Mouse (Mus musculus): ENCODE results near the gene Erap1. TPM values are rescaled to one million over a fixed set of nuclear protein-coding genes. Genes with fewer than 3 reads are reported as not detected.

Gene Erap1
- polyA plus RNA-seq, 1 experiment from 2014 or later: 34.2 TPM

- Histone ChIP-seq H3K9ac (replicated peaks) (no peak overlapping the region), H3K27me3 (ENCODE audit: insufficient read depth, low read length) (no peaks in the 10 kb centered on the region), H3K4me3 (ENCODE audit: low read depth, low read length) (no peak overlapping the region), H3K27ac (ENCODE audit: low read depth) (no peak overlapping the region), H3K36me3 (replicated peaks; ENCODE audit: insufficient read depth, low read length) (peaks cover 11% of the 10 kb centered on the region), H3K4me1 (ENCODE audit: insufficient read depth) (no peaks in the 10 kb centered on the region), H3K9me3 (ENCODE audit: low read length) (no peaks in the 10 kb centered on the region), H3K4me2 (ENCODE audit: low read depth, low read length) (no peak overlapping the region)
- TF ChIP-seq EP300 (IDR thresholded peaks at IDR 0.05; ENCODE audit: low read depth): no peak
- TF ChIP-seq CTCF (IDR thresholded peaks at IDR 0.05; ENCODE audit: low read depth): no peak
- WGBS (ENCODE audit: insufficient replicate concordance): 71% methylated on average over 2 of the region's 2 CpGs
- DNase-seq (no peak), ATAC-seq (no peak)
These were observed 79.6 kb downstream of the Erap1 start for GRCm38 (mm10) chr13:74719002-74719401.

GRCm38 (mm10) chr13:74733726-74734125, 94.4 kb downstream of the Erap1 start:
- H3K9ac ChIP-seq (replicated peaks): no peak overlapping the region

GRCm38 (mm10) chr13:74735834-74736233, 96.5 kb downstream of the Erap1 start:
- Histone ChIP-seq H3K4me2 (ENCODE audit: low read depth, low read length) (peak overlapping the region; percentile 54), H3K27me3 (ENCODE audit: insufficient read depth, low read length) (no peaks in the 10 kb centered on the region), H3K4me3 (ENCODE audit: low read depth, low read length) (no peak overlapping the region), H3K9me3 (ENCODE audit: low read length) (no peaks in the 10 kb centered on the region), H3K36me3 (replicated peaks; ENCODE audit: insufficient read depth, low read length) (peaks cover 65% of the 10 kb centered on the region), H3K9ac (replicated peaks) (no peak overlapping the region), H3K4me1 (ENCODE audit: insufficient read depth) (peaks cover 14% of the 10 kb centered on the region), H3K27ac (ENCODE audit: low read depth) (peak overlapping the region; percentile 55; the same call in 1 of the 2 replicates)
- ATAC-seq: peak; percentile 97
- peak; percentile 27 for DNase-seq
- 55% methylated on average over 5 of the region's 5 CpGs for WGBS (ENCODE audit: insufficient replicate concordance)
- TF ChIP-seq CTCF (IDR thresholded peaks at IDR 0.05; ENCODE audit: low read depth) (no peak), EP300 (IDR thresholded peaks at IDR 0.05; ENCODE audit: low read depth) (peak; percentile 71)

More at GRCm38 (mm10) chr13:74733726-74734125, 94.4 kb downstream of the Erap1 start:
- Histone ChIP-seq H3K4me2 (ENCODE audit: low read depth, low read length) (no peak overlapping the region; the same call in 1 of the 2 replicates), H3K27me3 (ENCODE audit: insufficient read depth, low read length) (no peaks in the 10 kb centered on the region), H3K27ac (ENCODE audit: low read depth) (no peak overlapping the region), H3K9me3 (ENCODE audit: low read length) (no peaks in the 10 kb centered on the region), H3K36me3 (replicated peaks; ENCODE audit: insufficient read depth, low read length) (peaks cover 65% of the 10 kb centered on the region), H3K4me1 (ENCODE audit: insufficient read depth) (peaks cover 14% of the 10 kb centered on the region), H3K4me3 (ENCODE audit: low read depth, low read length) (no peak overlapping the region)
- WGBS (ENCODE audit: insufficient replicate concordance): 73% methylated on average over 4 of the region's 4 CpGs
- peak; percentile 25; the same call in 1 of the 2 replicates for ATAC-seq
- TF ChIP-seq EP300 (IDR thresholded peaks at IDR 0.05; ENCODE audit: low read depth) (0 out of 2 replicates have a peak, but pooled peaks have one; percentile 8), CTCF (IDR thresholded peaks at IDR 0.05; ENCODE audit: low read depth) (no peak)
- DNase-seq: no peak

- H3K9ac ChIP-seq (replicated peaks): no peak overlapping the region
- H3K4me1 ChIP-seq (ENCODE audit: insufficient read depth): peaks cover 14% of the 10 kb centered on the region
- peaks cover 68% of the 10 kb centered on the region for H3K36me3 ChIP-seq (replicated peaks; ENCODE audit: insufficient read depth, low read length)
- H3K4me2 ChIP-seq (ENCODE audit: low read depth, low read length): peak overlapping the region; percentile 54; the same call in 1 of the 2 replicates
- no peak for TF ChIP-seq EP300 (IDR thresholded peaks at IDR 0.05; ENCODE audit: low read depth)
- no peak for TF ChIP-seq CTCF (IDR thresholded peaks at IDR 0.05; ENCODE audit: low read depth)
- DNase-seq (no peak), ATAC-seq (peak; percentile 33; the same call in 1 of the 2 replicates)
- H3K27ac ChIP-seq (ENCODE audit: low read depth): peak overlapping the region; percentile 55; the same call in 1 of the 2 replicates
- H3K4me3 ChIP-seq (ENCODE audit: low read depth, low read length): no peak overlapping the region
- 66% methylated on average over 2 of the region's 2 CpGs for WGBS (ENCODE audit: insufficient replicate concordance)
- H3K27me3 ChIP-seq (ENCODE audit: insufficient read depth, low read length): no peaks in the 10 kb centered on the region
- no peaks in the 10 kb centered on the region for H3K9me3 ChIP-seq (ENCODE audit: low read length)
These were observed 97.0 kb downstream of the Erap1 start for GRCm38 (mm10) chr13:74736396-74736795.

Other genes with a start within 250 kb of the Erap1 start
- gene Zfp72, start 248.7 kb upstream of the Erap1 start, polyA plus RNA-seq (2015; fragmentation: Nextera tagmentation; extraction: Ambion mirVana): 0.60 and 0.70 TPM in 2 replicates
- gene Ftl1-ps1, start 239.9 kb upstream of the Erap1 start, polyA plus RNA-seq (2015; fragmentation: Nextera tagmentation; extraction: Ambion mirVana): 121 and 125 TPM in 2 replicates
- gene Zfp825, start 145.6 kb upstream of the Erap1 start, polyA plus RNA-seq (2015; fragmentation: Nextera tagmentation; extraction: Ambion mirVana): 7.7 and 8.0 TPM in 2 replicates
- 19.9 and 24.5 TPM in 2 replicates for gene Cast, start 169.2 kb downstream of the Erap1 start, polyA plus RNA-seq (2015; fragmentation: Nextera tagmentation; extraction: Ambion mirVana)

All from liver, postnatal 0 days (tissue).